Mouse (Mus musculus) liver, adult 2 months (tissue): ENCODE measurements at regions not wholly inside any gene's neighbourhood (a gene's known extent, or its start where the extent isn't known, plus 50 kb on each side); places are given as distances from the start of the nearest gene placed in this dataset.

Source experiments
- CTCF ChIP-seq: fragments of 200-500 bp; IDR thresholded peaks from 2 replicates; pipeline ENCODE4 v1.5.1; 2011; ENCODE audit warnings: low read depth, low read length, control low read depth
- POLR2A ChIP-seq: fragments of 200-500 bp; IDR thresholded peaks from 2 replicates; pipeline ENCODE4 v1.6.1; 2011; ENCODE audit warnings: low read length, control low read depth; ENCODE audit not compliant: insufficient read depth; ENCODE audit errors: extremely low read depth

GRCm38 (mm10) chr11:91342629-91343028, 234.7 kb downstream of the Kif2b start:
- TF ChIP-seq POLR2A = no peak
- no peak for TF ChIP-seq CTCF
